Mouse (Mus musculus) myocyte (in vitro differentiated cells): ENCODE measurements around the gene Helz.

Experiments
- CEBPB ChIP-seq: IDR thresholded peaks from 2 replicates; pipeline ENCODE4 v1.6.1; 2011; ENCODE audit warnings: mild to moderate bottlenecking, moderate library complexity; ENCODE audit not compliant: poor library complexity, insufficient read depth, severe bottlenecking
- E2F4 ChIP-seq: IDR thresholded peaks from one replicate; pipeline ENCODE4 v1.6.1; 2011; ENCODE audit warnings: mild to moderate bottlenecking, control low read depth, moderate library complexity; ENCODE audit not compliant: insufficient read depth
- MAX ChIP-seq: IDR thresholded peaks from one replicate; pipeline ENCODE4 v1.6.1; 2011; ENCODE audit warnings: low read depth, mild to moderate bottlenecking, control low read depth
- POLR2A ChIP-seq: IDR thresholded peaks from one replicate; pipeline ENCODE4 v1.6.1; 2011; ENCODE audit warnings: low read depth, mild to moderate bottlenecking, control low read depth, moderate library complexity; ENCODE audit not compliant: insufficient read length

DNA sequence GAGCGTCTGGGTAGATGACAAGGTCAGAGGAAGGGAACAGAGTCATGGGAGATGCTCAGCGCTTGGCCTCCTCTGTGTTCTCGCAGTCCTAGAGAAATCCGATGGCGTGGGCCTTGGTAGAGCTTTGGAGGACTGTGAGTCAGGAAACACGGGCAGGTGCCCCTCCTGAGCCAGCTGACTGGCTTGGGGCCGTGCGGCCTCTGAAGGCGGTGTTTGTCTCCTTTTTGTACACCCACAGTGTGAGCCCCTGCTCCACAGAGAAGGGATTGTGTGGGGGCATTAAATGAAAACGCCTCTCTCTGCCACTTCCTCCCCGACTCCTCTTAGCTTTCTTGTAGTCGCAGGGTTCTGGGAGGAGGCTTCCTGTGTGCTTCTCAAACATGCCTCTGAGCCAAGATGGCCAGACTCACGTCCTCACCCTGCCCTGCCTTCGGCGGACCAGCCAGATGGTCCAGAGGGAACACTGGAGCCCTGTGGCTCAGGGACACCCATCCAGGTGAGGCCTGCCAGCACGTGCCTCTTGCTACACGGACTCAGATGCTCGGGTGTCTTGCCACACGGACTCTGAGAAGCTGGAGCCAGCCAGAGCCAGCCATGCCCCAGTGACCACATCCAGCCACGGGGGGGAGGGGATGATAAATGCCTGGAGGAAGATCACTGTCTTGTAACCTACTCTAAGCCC is 190.8 kb downstream of the Helz start:
- no peak for TF ChIP-seq POLR2A
- no peak for TF ChIP-seq E2F4
- no peak for TF ChIP-seq CEBPB
- TF ChIP-seq MAX: no peak
